Mouse (Mus musculus) hindbrain, embryonic 14.5 days (tissue): Measurements from ENCODE around the gene Eya3. TPM values are rescaled to one million over a fixed set of nuclear protein-coding genes. Genes with fewer than 3 reads are reported as not detected.
"Not testable (repeated sequence)": the region's sequence is repeated elsewhere in the genome, so short reads cannot be mapped to it uniquely, and the experiment has no call there.

ENCODE experiments used
- ATAC-seq: fragments of 200-750 bp; cut with Nextera tagmentation; 2 replicates; pipeline ENCODE4 v1.8.0; 2017; ENCODE audit warnings: moderate number of reproducible peaks, mild to moderate bottlenecking, moderate TSS enrichment, moderate library complexity; ENCODE audit not compliant: low FRiP score
- DNase-seq: peaks from one replicate; pipeline ENCODE4 v3.0.0-alpha.2; 2015; ENCODE audit warnings: low spot score
- H3K27ac ChIP-seq: fragments of 300-500 bp; sonication (generic); 2 replicates; pipeline ENCODE4 v1.5.1; 2014; ENCODE audit warnings: mild to moderate bottlenecking, moderate library complexity
- H3K27me3 ChIP-seq: fragments of 300-500 bp; sonication (generic); 2 replicates; pipeline ENCODE4 v1.6.1; 2014; ENCODE audit warnings: mild to moderate bottlenecking, low read length, mixed read lengths; ENCODE audit not compliant: control insufficient read depth, insufficient read depth
- H3K36me3 ChIP-seq: fragments of 300-500 bp; sonication (generic); replicated peaks from 2 replicates; pipeline ENCODE4 v1.6.1; 2014; ENCODE audit not compliant: control insufficient read depth, insufficient read depth
- H3K4me1 ChIP-seq: fragments of 300-500 bp; sonication (generic); replicated peaks from 2 replicates; pipeline ENCODE4 v1.6.1; 2014; ENCODE audit warnings: antibody characterized with exemption, low read length, mixed read lengths; ENCODE audit not compliant: control insufficient read depth, insufficient read depth
- H3K4me2 ChIP-seq: fragments of 300-500 bp; sonication (generic); replicated peaks from 2 replicates; pipeline ENCODE4 v1.6.1; 2014; ENCODE audit warnings: mild to moderate bottlenecking, moderate library complexity
- H3K4me3 ChIP-seq: fragments of 300-500 bp; sonication (generic); replicated peaks from 2 replicates; pipeline ENCODE4 v1.5.1; 2014; ENCODE audit warnings: mild to moderate bottlenecking, low read length
- H3K9ac ChIP-seq: fragments of 300-500 bp; sonication (generic); 2 replicates; pipeline ENCODE4 v1.6.1; 2014
- H3K9me3 ChIP-seq: fragments of 300-500 bp; sonication (generic); 2 replicates; pipeline ENCODE4 v1.6.1; 2016; ENCODE audit warnings: low read length; ENCODE audit not compliant: control insufficient read depth
- WGBS: fragments of 180-500 bp; shearing (Covaris S2); extraction: QIAGEN DNeasy Blood & Tissue Kit; methylation state at CpG from one replicate; pipeline ENCODE4 v1.1.7; 2014; 5-methylcytosine and 5-hydroxymethylcytosine counted together
- polyA plus RNA-seq: library from polyadenylated mRNA; unstranded; fragments of >200 nt; fragmentation: Nextera tagmentation; extraction: Ambion mirVana; gene quantifications from 2 replicates; pipeline ENCODE4 v1.2.1, GENCODE M21; 2014

Eya3 gene
- polyA plus RNA-seq, 1 experiment from 2014 or later: 10.5 TPM

DNA sequence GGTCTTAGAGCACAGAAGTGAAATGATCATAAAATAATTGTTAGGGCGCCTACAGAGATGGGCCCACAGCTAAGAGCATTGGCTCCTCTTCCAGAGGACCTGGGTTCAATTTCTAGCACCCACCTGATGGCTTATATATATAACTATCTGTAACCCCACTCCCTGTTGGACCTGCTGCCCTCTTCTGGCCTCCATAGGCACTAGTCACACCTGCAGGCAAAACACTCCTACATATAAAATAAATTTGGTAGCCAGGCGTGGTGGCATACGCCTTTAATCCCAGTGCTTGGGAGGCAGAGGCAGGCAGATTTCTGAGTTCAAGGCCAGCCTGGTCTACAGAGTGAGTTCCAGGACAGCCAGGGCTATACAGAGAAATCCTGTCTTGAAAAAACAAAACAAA lies 124.3 kb downstream of the Eya3 start:
- H3K9ac ChIP-seq, H3K27me3 ChIP-seq, DNase-seq, H3K27ac ChIP-seq, H3K4me3 ChIP-seq, H3K36me3 ChIP-seq, ATAC-seq, H3K9me3 ChIP-seq, H3K4me2 ChIP-seq, H3K4me1 ChIP-seq: not testable (repeated sequence)
- WGBS: 87% methylated on average over 3 of the region's 3 CpGs

DNA sequence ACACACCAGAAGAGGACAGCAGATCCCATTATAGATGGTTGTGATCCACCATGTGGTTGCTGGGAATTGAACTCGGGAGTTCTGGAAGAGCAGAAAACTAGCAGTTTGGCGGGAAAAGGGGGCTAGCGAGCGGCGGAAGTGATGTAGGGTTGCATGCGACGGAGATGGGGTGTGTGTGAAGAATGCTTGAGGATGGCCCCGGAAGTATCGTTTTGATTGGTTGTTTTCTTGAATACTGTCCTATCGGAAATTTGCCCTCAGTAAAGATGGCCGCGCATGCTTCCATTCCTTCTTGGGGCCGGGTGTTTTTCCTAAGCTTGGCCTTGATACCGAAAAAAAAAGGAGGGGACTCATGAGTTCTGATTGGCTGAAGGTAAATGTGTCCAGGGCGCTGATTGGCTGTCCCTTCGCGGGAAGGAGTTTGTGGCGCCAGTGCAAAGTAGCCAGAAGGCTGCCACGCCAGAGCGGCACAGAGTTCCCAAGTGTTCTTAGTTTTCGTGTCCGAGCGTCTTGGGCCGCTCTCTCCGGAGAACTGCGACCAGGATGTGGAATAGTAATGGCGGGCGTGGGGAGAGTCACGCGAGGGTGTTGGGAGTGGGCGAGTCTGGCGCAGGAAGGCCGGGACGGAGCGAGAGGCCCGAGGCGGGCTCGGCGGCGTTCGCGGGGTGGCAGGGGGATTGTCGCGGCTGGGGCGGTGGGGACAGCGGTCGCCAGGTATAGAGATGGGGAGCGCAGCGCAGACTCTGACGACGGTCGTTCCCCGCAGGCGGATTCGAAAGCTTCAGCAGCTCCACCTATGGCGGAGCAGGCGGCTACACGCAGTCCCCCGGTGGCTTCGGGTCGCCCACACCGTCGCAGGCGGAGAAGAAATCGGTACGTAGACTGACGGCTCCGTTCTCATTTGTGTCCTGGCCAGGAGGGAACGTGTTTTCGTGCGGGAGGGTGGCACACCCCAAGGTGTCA lies 129.4 kb downstream of the Eya3 start, which contains the start of gene Rpa2:
Gene Rpa2 (plus strand): TSS at position 419 of the 963 bp plus-strand sequence.
- Histone ChIP-seq H3K4me1 (peaks cover 6% of the 10 kb centered on the region; the same call in 1 of the 2 replicates), H3K9me3 (no peaks in the 10 kb centered on the region), H3K36me3 (peaks cover 14% of the 10 kb centered on the region), H3K4me3 (peak within 1 kb of the TSS; percentile 78), H3K27ac (no peak within 1 kb of the TSS), H3K4me2 (peak within 1 kb of the TSS; percentile 93), H3K27me3 (no peaks in the 10 kb centered on the region), H3K9ac (peak within 1 kb of the TSS; percentile 52)
- DNase-seq: peak; percentile 100
- ATAC-seq: peak; percentile 98
- under 1% methylated on average over 63 of the region's 71 CpGs for WGBS

- Histone ChIP-seq H3K4me3 (no peak overlapping the region), H3K4me2 (no peak overlapping the region), H3K4me1 (peaks cover 6% of the 10 kb centered on the region; the same call in 1 of the 2 replicates), H3K9ac (no peak overlapping the region), H3K27ac (no peak overlapping the region), H3K27me3 (no peaks in the 10 kb centered on the region), H3K36me3 (peaks cover 44% of the 10 kb centered on the region), H3K9me3 (no peaks in the 10 kb centered on the region)
- 95% methylated on average over 9 of the region's 9 CpGs for WGBS
- ATAC-seq: no peak
- DNase-seq: no peak
Measured at GRCm38 (mm10) chr4:132771776-132772175, 133.0 kb downstream of the Eya3 start.

Other genes starting within 250 kb of the Eya3 start
- gene Phactr4, start 216.5 kb upstream of the Eya3 start, polyA plus RNA-seq: 8.1 and 9.2 TPM in 2 replicates
- gene Med18, start 175.1 kb upstream of the Eya3 start, polyA plus RNA-seq: 8.5 and 10.7 TPM in 2 replicates
- gene Sesn2, start 128.5 kb upstream of the Eya3 start, polyA plus RNA-seq: 6.7 and 7.1 TPM in 2 replicates
- 1,422 and 1,589 TPM in 2 replicates for gene Atpif1, start 105.3 kb upstream of the Eya3 start, polyA plus RNA-seq
- gene Dnajc8, start 103.4 kb upstream of the Eya3 start, polyA plus RNA-seq: 126 and 136 TPM in 2 replicates
- 0.43 and 0.67 TPM in 2 replicates for gene Ptafr, start 74.9 kb upstream of the Eya3 start, polyA plus RNA-seq
- 7.4 and 8.8 TPM in 2 replicates for gene Xkr8, start 93.6 kb downstream of the Eya3 start, polyA plus RNA-seq
- gene Smpdl3b, start 118.3 kb downstream of the Eya3 start, polyA plus RNA-seq: 0.68 and 0.99 TPM in 2 replicates
- 37.0 and 46.7 TPM in 2 replicates for gene Rpa2, start 129.3 kb downstream of the Eya3 start, polyA plus RNA-seq
- gene Themis2, start 157.4 kb downstream of the Eya3 start, polyA plus RNA-seq: 0.61 and 0.71 TPM in 2 replicates
- gene Ppp1r8, start 204.2 kb downstream of the Eya3 start, polyA plus RNA-seq: 49.3 and 62.7 TPM in 2 replicates
- 165 and 181 TPM in 2 replicates for gene Stx12, start 245.5 kb downstream of the Eya3 start, polyA plus RNA-seq